ENCODE assay signal across 24 mouse cellular contexts in genomic region chr1:156734019-156734418, GRCm38 (mm10). TPM values are rescaled to one million over a fixed set of nuclear protein-coding genes. Genes with fewer than 3 reads are reported as not detected.
DNase-seq lines count a peak whose midpoint lies in the region; ATAC-seq and TF ChIP-seq lines count a peak whose summit lies in the region.
"Had no signal": no experiment of that assay in that cellular context is flagged by ENCODE, and none has a peak within 500 bp of the region (broad histone marks: within the 10 kb centered on the region; RNA-seq: fewer than 3 reads in every experiment).

No protein-coding gene starts in this region.

- TF ChIP-seq CTCF in G1E (IDR thresholded peaks at IDR 0.05; ENCODE audit: low read depth, low read length), result no peak

- H3K4me3 ChIP-seq in heart, embryonic 15.5 days, result no peak overlapping the region
- no peak overlapping the region for H3K4me3 ChIP-seq in heart, embryonic 11.5 days (ENCODE audit: low read depth, low read length)
- H3K4me3 ChIP-seq in G1E (ENCODE audit: low read depth, low read length), result no peak overlapping the region
- H3K4me3 ChIP-seq in limb, embryonic 15.5 days, result no peak overlapping the region
- H3K4me3 ChIP-seq: embryonic facial prominence, embryonic 13.5 days; heart, embryonic 10.5 days; hindbrain, embryonic 12.5 days; kidney, embryonic 15.5 days; left cerebral cortex, adult 2 months; megakaryocyte, embryonic 14.5 days; midbrain, embryonic 15.5 days; neural tube, embryonic 15.5 days had no signal

- H3K27ac ChIP-seq in heart, embryonic 15.5 days, result peak overlapping the region; percentile 45
- H3K27ac ChIP-seq in heart, embryonic 11.5 days (ENCODE audit: low read depth, low read length), result no peak overlapping the region
- peak overlapping the region; percentile 83 for H3K27ac ChIP-seq in limb, embryonic 15.5 days
- H3K27ac ChIP-seq: embryonic facial prominence, embryonic 13.5 days; heart, embryonic 10.5 days; hindbrain, embryonic 12.5 days; kidney, embryonic 15.5 days; left cerebral cortex, adult 2 months; midbrain, embryonic 15.5 days; neural tube, embryonic 15.5 days had no signal

- H3K9me3 ChIP-seq in heart, embryonic 15.5 days (replicated peaks), result no peaks in the 10 kb centered on the region
- no peaks in the 10 kb centered on the region for H3K9me3 ChIP-seq in heart, embryonic 11.5 days (replicated peaks; ENCODE audit: control insufficient read depth, low read length)
- no peaks in the 10 kb centered on the region for H3K9me3 ChIP-seq in G1E (replicated peaks)
- no peaks in the 10 kb centered on the region for H3K9me3 ChIP-seq in limb, embryonic 15.5 days
- H3K9me3 ChIP-seq: embryonic facial prominence, embryonic 13.5 days; heart, embryonic 10.5 days; hindbrain, embryonic 12.5 days; kidney, embryonic 15.5 days; megakaryocyte, embryonic 14.5 days; midbrain, embryonic 15.5 days; neural tube, embryonic 15.5 days had no signal

- H3K4me1 ChIP-seq in heart, embryonic 15.5 days (replicated peaks), result peaks cover 15% of the 10 kb centered on the region
- peaks cover 4% of the 10 kb centered on the region; the same call in 1 of the 2 replicates for H3K4me1 ChIP-seq in heart, embryonic 11.5 days (ENCODE audit: control insufficient read depth, insufficient read depth, low read length)
- H3K4me1 ChIP-seq in G1E (ENCODE audit: insufficient read depth, low read depth, low read length), result peaks cover 29% of the 10 kb centered on the region
- no peaks in the 10 kb centered on the region; the same call in none of the 2 replicates for H3K4me1 ChIP-seq in limb, embryonic 15.5 days
- H3K4me1 ChIP-seq: embryonic facial prominence, embryonic 13.5 days; hindbrain, embryonic 12.5 days; kidney, embryonic 15.5 days; midbrain, embryonic 15.5 days; neural tube, embryonic 15.5 days had no signal

- H3K27me3 ChIP-seq in heart, embryonic 15.5 days, result no peaks in the 10 kb centered on the region
- no peaks in the 10 kb centered on the region for H3K27me3 ChIP-seq in heart, embryonic 11.5 days (ENCODE audit: control insufficient read depth, insufficient read depth, low read length)
- H3K27me3 ChIP-seq in G1E (ENCODE audit: insufficient read depth, low read length), result peaks cover 4% of the 10 kb centered on the region
- H3K27me3 ChIP-seq in limb, embryonic 15.5 days, result no peaks in the 10 kb centered on the region
- H3K27me3 ChIP-seq: embryonic facial prominence, embryonic 13.5 days; hindbrain, embryonic 12.5 days; kidney, embryonic 15.5 days; megakaryocyte, embryonic 14.5 days; midbrain, embryonic 15.5 days; neural tube, embryonic 15.5 days had no signal

- no peak overlapping the region for H3K9ac ChIP-seq in heart, embryonic 15.5 days
- no peak overlapping the region for H3K9ac ChIP-seq in heart, embryonic 11.5 days (ENCODE audit: low read depth, low read length)
- no peak overlapping the region for H3K9ac ChIP-seq in limb, embryonic 15.5 days
- H3K9ac ChIP-seq: embryonic facial prominence, embryonic 13.5 days; hindbrain, embryonic 12.5 days; kidney, embryonic 15.5 days; midbrain, embryonic 15.5 days; neural tube, embryonic 15.5 days had no signal

- ATAC-seq in heart, embryonic 15.5 days (replicated peaks; ENCODE audit: insufficient number of reproducible peaks, insufficient read depth, low FRiP score, low read depth), result no peak
- no peak for ATAC-seq in heart, embryonic 11.5 days (replicated peaks; ENCODE audit: insufficient number of reproducible peaks, low FRiP score, low TSS enrichment)
- ATAC-seq in G1E (ENCODE audit: extremely low read depth, insufficient number of reproducible peaks, low FRiP score, poor library complexity, severe bottlenecking), result peak; percentile 70
- ATAC-seq in erythroid progenitor cell, adult 5-6 weeks (replicated peaks; ENCODE audit: low FRiP score, poor library complexity, severe bottlenecking), result 0 out of 2 replicates have a peak, but pooled peaks have one; percentile 26
- peak; percentile 81 for ATAC-seq in limb, embryonic 15.5 days (ENCODE audit: insufficient number of reproducible peaks, low FRiP score, low TSS enrichment, low read depth)
- ATAC-seq: midbrain, embryonic 15.5 days had no signal

- WGBS in heart, embryonic 15.5 days, result 78% methylated on average over 3 of the region's 3 CpGs
- WGBS in heart, embryonic 11.5 days (ENCODE audit: insufficient replicate concordance), result 63% methylated on average over 3 of the region's 3 CpGs
- WGBS in limb, embryonic 15.5 days, result 62% methylated on average over 3 of the region's 3 CpGs

- peak; percentile 34 for DNase-seq in G1E (ENCODE audit: low spot score)
- DNase-seq in urinary bladder, adult 2 months (ENCODE audit: low spot score), result no peak
- no peak for DNase-seq in spleen, postnatal 10 days (ENCODE audit: low spot score in 2 of 2)
- DNase-seq in gastrocnemius, postnatal 14 days, result no peak
- DNase-seq: adrenal gland, adult 2 months; cerebellum, adult 9-11 months; kidney, postnatal 4 days; layer of hippocampus, adult 9-11 months; left cerebral cortex, postnatal 4 days; lung, adult 18-20 months; lung, postnatal 14 days; thymus, postnatal 25 days had no signal

- H3K36me3 ChIP-seq in heart, embryonic 15.5 days, result no peaks in the 10 kb centered on the region
- no peaks in the 10 kb centered on the region for H3K36me3 ChIP-seq in heart, embryonic 11.5 days (ENCODE audit: control insufficient read depth, insufficient read depth, low read length)
- H3K36me3 ChIP-seq in G1E (replicated peaks), result no peaks in the 10 kb centered on the region
- no peaks in the 10 kb centered on the region for H3K36me3 ChIP-seq in limb, embryonic 15.5 days
- H3K36me3 ChIP-seq: embryonic facial prominence, embryonic 13.5 days; heart, embryonic 10.5 days; hindbrain, embryonic 12.5 days; kidney, embryonic 15.5 days; midbrain, embryonic 15.5 days; neural tube, embryonic 15.5 days had no signal

- H3K4me2 ChIP-seq in heart, embryonic 15.5 days, result no peak overlapping the region
- H3K4me2 ChIP-seq in heart, embryonic 11.5 days, result no peak overlapping the region
- H3K4me2 ChIP-seq in limb, embryonic 15.5 days, result no peak overlapping the region
- H3K4me2 ChIP-seq: embryonic facial prominence, embryonic 13.5 days; hindbrain, embryonic 12.5 days; kidney, embryonic 15.5 days; midbrain, embryonic 15.5 days; neural tube, embryonic 15.5 days had no signal

- intact Hi-C loops in gastrocnemius, postnatal 14 days (cut with DNase I; ENCODE audit: low total_unique reads), result no loop called here

RNA-seq across cellular contexts. Expression of gene Fam20b, which starts 15.1 kb away (rescaled TPM):
- 22.1 and 24.1 TPM in 2 replicates for polyA plus RNA-seq in heart, embryonic 15.5 days (2015; fragmentation: Nextera tagmentation; extraction: Ambion mirVana)
- 22.4 and 27.5 TPM in 2 replicates for polyA plus RNA-seq in heart, embryonic 11.5 days (2014; fragmentation: Nextera tagmentation; extraction: Ambion mirVana)
- total RNA-seq in G1E (2014; fragmentation: Nextera tagmentation), result 36.1 and 43.3 TPM in 2 replicates
- 90.0 and 93.5 TPM in 2 replicates for total RNA-seq in G1E (2017)
- 9.7 and 11.8 TPM in 2 replicates for polyA plus RNA-seq in G1E (2012)
- total RNA-seq in erythroid progenitor cell, adult 5-6 weeks (2015; ENCODE audit: low replicate concordance), result 23.9 and 25.6 TPM in 2 replicates
- 39.8 and 41.6 TPM in 2 replicates for total RNA-seq in erythroid progenitor cell, adult 5-6 weeks (2017; ENCODE audit: low replicate concordance)
- polyA plus RNA-seq in limb, embryonic 15.5 days (2015; fragmentation: Nextera tagmentation; extraction: Ambion mirVana), result 28.8 and 32.5 TPM in 2 replicates
- polyA plus RNA-seq in urinary bladder, adult 2 months (2012; rRNA removed), result 31.7 and 39.2 TPM in 2 replicates
- total RNA-seq in gastrocnemius, postnatal 14 days (2021), result 10 to 100 TPM; 26.8 to 27.2 TPM

RNA-seq across cellular contexts. Expression of gene Tor3a, which starts 59.9 kb away (rescaled TPM):
- polyA plus RNA-seq in heart, embryonic 15.5 days (2015; fragmentation: Nextera tagmentation; extraction: Ambion mirVana), result 6.5 and 8.6 TPM in 2 replicates
- 4.5 and 5.5 TPM in 2 replicates for polyA plus RNA-seq in heart, embryonic 11.5 days (2014; fragmentation: Nextera tagmentation; extraction: Ambion mirVana)
- total RNA-seq in G1E (2014; fragmentation: Nextera tagmentation) (2.1 and 2.6 TPM in 2 replicates), G1E (2017) (2.8 and 3.1 TPM in 2 replicates)
- 2.5 and 4.8 TPM in 2 replicates for polyA plus RNA-seq in G1E (2012)
- total RNA-seq in erythroid progenitor cell, adult 5-6 weeks (2015; ENCODE audit: low replicate concordance), result 3.2 and 5.4 TPM in 2 replicates
- total RNA-seq in erythroid progenitor cell, adult 5-6 weeks (2017; ENCODE audit: low replicate concordance), result 4.1 and 10.4 TPM in 2 replicates
- 13.6 and 13.9 TPM in 2 replicates for polyA plus RNA-seq in limb, embryonic 15.5 days (2015; fragmentation: Nextera tagmentation; extraction: Ambion mirVana)
- polyA plus RNA-seq in urinary bladder, adult 2 months (2012; rRNA removed), result 21.3 and 24.3 TPM in 2 replicates
- total RNA-seq in gastrocnemius, postnatal 14 days (2021), result 1 to 10 TPM; 5.3 to 7.4 TPM

Comparison
In these comparisons a context has a peak if more than half of its experiments do, and no peak if none do; other contexts are left out.
1. ATAC-seq: peak in G1E (single experiment), erythroid progenitor cell, adult 5-6 weeks (single experiment) and limb, embryonic 15.5 days (single experiment); none in heart, embryonic 15.5 days (single experiment) and heart, embryonic 11.5 days (single experiment).